Mouse (Mus musculus) bone marrow macrophage, adult 2 months (primary cell): ENCODE measurements at regions not wholly inside any gene's neighbourhood (a gene's known extent, or its start where the extent isn't known, plus 50 kb on each side); places are given as distances from the start of the nearest gene placed in this dataset.

Experiments used
- CTCF ChIP-seq: IDR thresholded peaks from 2 replicates; pipeline ENCODE4 v1.5.1; 2012; ENCODE audit warnings: low read depth, mild to moderate bottlenecking, low read length, moderate library complexity
- POLR2A ChIP-seq: IDR thresholded peaks from 2 replicates; pipeline ENCODE4 v1.6.1; 2012; ENCODE audit warnings: mild to moderate bottlenecking, low read depth, low read length, borderline replicate concordance

DNA sequence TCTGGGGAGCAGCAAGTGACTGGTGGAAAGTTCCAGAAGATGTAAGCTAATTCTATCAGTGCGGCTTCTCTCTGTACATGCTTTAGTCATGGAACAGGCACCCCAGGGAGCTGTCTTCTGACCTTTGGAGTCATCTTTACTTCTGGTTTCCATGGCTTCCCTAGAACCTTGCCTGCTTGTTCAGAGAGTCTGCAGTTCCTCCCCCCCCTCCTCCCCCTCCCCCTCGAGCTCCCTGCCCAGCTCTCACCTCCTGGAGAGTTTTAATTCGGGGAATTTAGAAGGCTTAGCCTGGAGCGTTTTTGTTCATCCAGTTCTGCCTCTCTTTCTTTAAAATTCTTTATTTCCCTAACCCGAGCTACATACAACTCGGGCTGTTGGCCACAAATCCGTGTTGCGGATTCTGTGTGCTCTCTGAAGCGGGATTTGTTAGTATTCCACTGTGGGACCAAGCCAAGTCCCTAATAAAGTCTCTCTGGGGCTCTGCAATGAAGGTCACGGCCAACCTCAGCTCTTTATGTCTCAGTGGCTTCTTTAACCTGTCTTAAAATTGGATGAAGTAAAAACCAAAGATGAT, 414.6 kb upstream of the Mki67 start:
- TF ChIP-seq CTCF = no peak
- TF ChIP-seq POLR2A = no peak
